Mouse (Mus musculus) activated CD4-positive, CD25-positive, alpha-beta regulatory T cell, adult 9 weeks (primary cell): Measurements from ENCODE around the gene Fam170b. TPM values are rescaled to one million over a fixed set of nuclear protein-coding genes. Genes with fewer than 3 reads are reported as not detected.

Source experiments
- polyA plus RNA-seq: library from polyadenylated mRNA; unstranded; fragments of 100-300 nt; shearing (Covaris generic); gene quantifications from one replicate; pipeline ENCODE4 v1.2.1, GENCODE M21; 2017

Fam170b gene
- polyA plus RNA-seq, result not detected

GRCm38 (mm10) chr14:32833847-32834246 is at the start of gene Fam170b:
Fam170b (plus strand) TSS chr14:32833962.

GRCm38 (mm10) chr14:32785556-32786130 is 48.1 kb upstream of the Fam170b start, which contains the start of gene Tmem273:
Tmem273 (plus strand) TSS chr14:32785963.

GRCm38 (mm10) chr14:32856681-32857328 is 23.0 kb downstream of the Fam170b start, which contains the start of gene Vstm4:
Vstm4 (plus strand) TSS chr14:32856756.

Other genes starting within 250 kb of the Fam170b start
- gene Prrxl1, start 234.6 kb upstream of the Fam170b start, polyA plus RNA-seq, result not detected
- gene 3425401B19Rik, start 148.7 kb upstream of the Fam170b start, polyA plus RNA-seq, result not detected
- 4.4 TPM for gene Tmem273, start 48.0 kb upstream of the Fam170b start, polyA plus RNA-seq
- gene Vstm4, start 22.8 kb downstream of the Fam170b start, polyA plus RNA-seq, result 0.10 TPM
- not detected for gene Lrrc18, start 157.4 kb downstream of the Fam170b start, polyA plus RNA-seq